Mouse (Mus musculus): Measurements from ENCODE around the gene Tmem41a. TPM values are rescaled to one million over a fixed set of nuclear protein-coding genes. Genes with fewer than 3 reads are reported as not detected.

The Tmem41a gene
- 5.2 TPM for polyA plus RNA-seq (2014; fragmentation: Illumina TruSeq; extraction: RNeasy Lipid Tissue Mini Kit (QIAGEN cat#74804); ENCODE audit: low read depth, low replicate concordance)

GRCm38 (mm10) chr16:21946761-21947715, at the start of gene Tmem41a:
Gene Tmem41a, minus strand, starts transcription at chr16:21947552.

GRCm38 (mm10) chr16:21995304-21995703, 48.0 kb upstream of the Tmem41a start, which contains the start of gene Liph:
Gene Liph, minus strand, starts transcription at chr16:21995663.

Other genes with a start within 250 kb of the Tmem41a start
- gene Ehhadh, start 159.7 kb downstream of the Tmem41a start, polyA plus RNA-seq (2014; fragmentation: Illumina TruSeq; extraction: RNeasy Lipid Tissue Mini Kit (QIAGEN cat#74804); ENCODE audit: low read depth, low replicate concordance): 1.4 TPM
- 0.55 TPM for gene Map3k13, start 153.2 kb downstream of the Tmem41a start, polyA plus RNA-seq (2014; fragmentation: Illumina TruSeq; extraction: RNeasy Lipid Tissue Mini Kit (QIAGEN cat#74804); ENCODE audit: low read depth, low replicate concordance)
- gene Liph, start 48.1 kb upstream of the Tmem41a start, polyA plus RNA-seq (2014; fragmentation: Illumina TruSeq; extraction: RNeasy Lipid Tissue Mini Kit (QIAGEN cat#74804); ENCODE audit: low read depth, low replicate concordance): 1.8 TPM
- gene Senp2, start 61.9 kb upstream of the Tmem41a start, polyA plus RNA-seq (2014; fragmentation: Illumina TruSeq; extraction: RNeasy Lipid Tissue Mini Kit (QIAGEN cat#74804); ENCODE audit: low read depth, low replicate concordance): 325 TPM
- gene Igf2bp2, start 215.7 kb upstream of the Tmem41a start, polyA plus RNA-seq (2014; fragmentation: Illumina TruSeq; extraction: RNeasy Lipid Tissue Mini Kit (QIAGEN cat#74804); ENCODE audit: low read depth, low replicate concordance): 0.87 TPM

Measured in testis, adult 10 weeks (tissue).